Mouse (Mus musculus): ENCODE data around the gene Sema3a. TPM values are rescaled to one million over a fixed set of nuclear protein-coding genes. Genes with fewer than 3 reads are reported as not detected.

Gene Sema3a
- polyA plus RNA-seq, 1 experiment from 2014 or later: 23.1 TPM

GRCm38 (mm10) chr5:13413915-13414525 lies 288.8 kb downstream of the Sema3a start:
- Histone ChIP-seq H3K4me3 (ENCODE audit: low read depth, low read length) (no peak overlapping the region), H3K27me3 (ENCODE audit: control insufficient read depth, insufficient read depth, low read length) (no peaks in the 10 kb centered on the region), H3K36me3 (ENCODE audit: control insufficient read depth, insufficient read depth, low read length) (no peaks in the 10 kb centered on the region), H3K4me2 (no peak overlapping the region), H3K4me1 (ENCODE audit: control insufficient read depth, insufficient read depth, low read length) (no peaks in the 10 kb centered on the region), H3K9ac (ENCODE audit: low read depth, low read length) (no peak overlapping the region), H3K27ac (ENCODE audit: low read depth, low read length) (no peak overlapping the region), H3K9me3 (replicated peaks; ENCODE audit: control insufficient read depth, low read length) (no peaks in the 10 kb centered on the region)
- WGBS (ENCODE audit: insufficient replicate concordance): 81% methylated on average over 2 of the region's 2 CpGs
- no peak for ATAC-seq (replicated peaks; ENCODE audit: insufficient number of reproducible peaks, low FRiP score, low TSS enrichment)

GRCm38 (mm10) chr5:13416960-13417710 lies 291.9 kb downstream of the Sema3a start:
- no peaks in the 10 kb centered on the region for H3K9me3 ChIP-seq (replicated peaks; ENCODE audit: control insufficient read depth, low read length)
- no peaks in the 10 kb centered on the region for H3K27me3 ChIP-seq (ENCODE audit: control insufficient read depth, insufficient read depth, low read length)
- H3K27ac ChIP-seq (ENCODE audit: low read depth, low read length): no peak overlapping the region
- no peaks in the 10 kb centered on the region for H3K36me3 ChIP-seq (ENCODE audit: control insufficient read depth, insufficient read depth, low read length)
- H3K4me3 ChIP-seq (ENCODE audit: low read depth, low read length): no peak overlapping the region
- no peak for ATAC-seq (replicated peaks; ENCODE audit: insufficient number of reproducible peaks, low FRiP score, low TSS enrichment)
- H3K4me1 ChIP-seq (ENCODE audit: control insufficient read depth, insufficient read depth, low read length): no peaks in the 10 kb centered on the region
- H3K4me2 ChIP-seq: no peak overlapping the region
- no peak overlapping the region for H3K9ac ChIP-seq (ENCODE audit: low read depth, low read length)
- WGBS (ENCODE audit: insufficient replicate concordance): 70% methylated on average over 3 of the region's 3 CpGs

DNA sequence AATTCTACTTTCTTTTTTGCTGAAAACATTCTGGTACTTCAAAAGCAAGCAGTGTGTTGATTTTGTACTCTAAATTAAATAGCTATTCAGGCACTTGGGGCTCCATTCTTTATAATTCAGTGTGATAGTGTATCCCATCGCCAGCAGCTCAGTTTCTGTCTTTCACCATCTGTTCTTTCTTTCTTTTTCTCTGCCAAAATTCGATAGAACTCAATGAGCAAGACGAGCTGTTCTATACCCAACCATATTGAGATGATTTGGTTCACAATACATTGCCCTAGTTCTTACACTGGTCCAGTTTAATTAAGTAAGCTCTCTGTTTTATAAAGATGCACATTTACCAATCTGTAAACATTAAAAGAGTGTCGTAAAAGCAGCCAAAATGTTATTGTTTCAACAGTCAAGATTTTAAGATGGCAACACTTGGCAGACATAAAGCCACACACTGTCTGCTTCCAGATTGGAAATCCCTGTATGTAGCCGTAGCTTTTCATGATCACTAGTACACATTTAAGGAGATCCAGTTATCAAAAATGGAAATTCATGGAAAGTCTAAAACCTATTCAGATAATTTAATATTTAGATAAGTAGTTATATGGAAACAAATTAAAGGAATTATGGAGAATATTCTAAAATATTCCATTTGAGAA lies 296.2 kb downstream of the Sema3a start:
- H3K9me3 ChIP-seq (replicated peaks; ENCODE audit: control insufficient read depth, low read length): no peaks in the 10 kb centered on the region
- ATAC-seq (replicated peaks; ENCODE audit: insufficient number of reproducible peaks, low FRiP score, low TSS enrichment): no peak
- H3K4me2 ChIP-seq: no peak overlapping the region
- WGBS (ENCODE audit: insufficient replicate concordance): 75% methylated on average over 5 of the region's 5 CpGs
- no peak overlapping the region for H3K9ac ChIP-seq (ENCODE audit: low read depth, low read length)
- no peaks in the 10 kb centered on the region for H3K36me3 ChIP-seq (ENCODE audit: control insufficient read depth, insufficient read depth, low read length)
- no peaks in the 10 kb centered on the region for H3K27me3 ChIP-seq (ENCODE audit: control insufficient read depth, insufficient read depth, low read length)
- H3K27ac ChIP-seq (ENCODE audit: low read depth, low read length): no peak overlapping the region
- H3K4me3 ChIP-seq (ENCODE audit: low read depth, low read length): no peak overlapping the region
- H3K4me1 ChIP-seq (ENCODE audit: control insufficient read depth, insufficient read depth, low read length): no peaks in the 10 kb centered on the region

DNA sequence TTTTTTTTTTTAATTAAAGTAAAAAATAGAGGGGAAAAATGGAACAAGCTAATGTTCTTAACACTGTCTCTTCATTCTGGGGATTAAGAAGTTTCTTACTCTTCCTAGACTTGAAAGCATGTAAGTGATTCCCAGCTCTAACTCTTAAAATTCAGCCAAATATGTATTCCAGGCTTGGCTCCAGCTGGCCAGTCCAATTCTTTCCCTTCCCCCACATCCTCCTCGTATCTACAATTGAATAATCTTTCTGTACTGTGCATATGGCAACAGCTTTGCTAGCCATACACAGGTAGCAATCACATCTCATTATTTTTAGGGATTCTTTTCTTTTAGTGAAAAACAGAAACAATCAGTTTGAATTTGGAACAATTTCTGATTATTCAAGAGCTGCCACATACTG lies 303.5 kb downstream of the Sema3a start:
- Histone ChIP-seq H3K9me3 (replicated peaks; ENCODE audit: control insufficient read depth, low read length) (no peaks in the 10 kb centered on the region), H3K4me3 (ENCODE audit: low read depth, low read length) (no peak overlapping the region), H3K9ac (ENCODE audit: low read depth, low read length) (no peak overlapping the region), H3K27me3 (ENCODE audit: control insufficient read depth, insufficient read depth, low read length) (no peaks in the 10 kb centered on the region), H3K4me1 (ENCODE audit: control insufficient read depth, insufficient read depth, low read length) (no peaks in the 10 kb centered on the region), H3K4me2 (no peak overlapping the region), H3K27ac (ENCODE audit: low read depth, low read length) (no peak overlapping the region), H3K36me3 (ENCODE audit: control insufficient read depth, insufficient read depth, low read length) (no peaks in the 10 kb centered on the region)
- no peak for ATAC-seq (replicated peaks; ENCODE audit: insufficient number of reproducible peaks, low FRiP score, low TSS enrichment)
- WGBS (ENCODE audit: insufficient replicate concordance): 66% methylated on average over 1 of the region's 1 CpGs

GRCm38 (mm10) chr5:13431827-13432226 lies 306.6 kb downstream of the Sema3a start:
- Histone ChIP-seq H3K4me1 (ENCODE audit: control insufficient read depth, insufficient read depth, low read length) (no peaks in the 10 kb centered on the region), H3K4me3 (ENCODE audit: low read depth, low read length) (no peak overlapping the region), H3K27ac (ENCODE audit: low read depth, low read length) (no peak overlapping the region), H3K36me3 (ENCODE audit: control insufficient read depth, insufficient read depth, low read length) (no peaks in the 10 kb centered on the region), H3K27me3 (ENCODE audit: control insufficient read depth, insufficient read depth, low read length) (no peaks in the 10 kb centered on the region), H3K4me2 (no peak overlapping the region), H3K9me3 (replicated peaks; ENCODE audit: control insufficient read depth, low read length) (no peaks in the 10 kb centered on the region), H3K9ac (ENCODE audit: low read depth, low read length) (no peak overlapping the region)
- 76% methylated on average over 2 of the region's 2 CpGs for WGBS (ENCODE audit: insufficient replicate concordance)
- no peak for ATAC-seq (replicated peaks; ENCODE audit: insufficient number of reproducible peaks, low FRiP score, low TSS enrichment)

DNA sequence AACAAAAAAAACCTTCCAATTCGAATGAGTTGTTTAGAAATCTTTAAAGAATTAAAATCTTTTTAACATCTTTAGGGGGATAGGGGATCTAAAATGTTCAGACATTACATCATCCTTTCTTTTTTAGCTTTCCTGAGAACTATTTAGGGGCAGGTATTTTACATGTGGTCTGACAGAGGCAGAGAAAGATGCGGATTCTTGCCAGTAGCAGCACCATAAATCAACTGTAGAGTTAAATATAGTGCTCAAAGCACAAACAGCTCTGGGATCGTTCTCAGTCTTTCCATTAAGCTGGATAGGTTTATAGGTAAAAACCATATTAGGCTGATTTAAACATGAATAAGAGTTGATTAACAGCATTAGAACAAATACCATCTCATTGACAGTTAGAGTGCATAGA lies 307.4 kb downstream of the Sema3a start:
- H3K4me3 ChIP-seq (ENCODE audit: low read depth, low read length): no peak overlapping the region
- no peak overlapping the region for H3K27ac ChIP-seq (ENCODE audit: low read depth, low read length)
- no peak overlapping the region for H3K9ac ChIP-seq (ENCODE audit: low read depth, low read length)
- H3K9me3 ChIP-seq (replicated peaks; ENCODE audit: control insufficient read depth, low read length): no peaks in the 10 kb centered on the region
- no peak overlapping the region for H3K4me2 ChIP-seq
- WGBS (ENCODE audit: insufficient replicate concordance): 61% methylated on average over 3 of the region's 3 CpGs
- H3K4me1 ChIP-seq (ENCODE audit: control insufficient read depth, insufficient read depth, low read length): no peaks in the 10 kb centered on the region
- no peaks in the 10 kb centered on the region for H3K36me3 ChIP-seq (ENCODE audit: control insufficient read depth, insufficient read depth, low read length)
- no peak for ATAC-seq (replicated peaks; ENCODE audit: insufficient number of reproducible peaks, low FRiP score, low TSS enrichment)
- H3K27me3 ChIP-seq (ENCODE audit: control insufficient read depth, insufficient read depth, low read length): no peaks in the 10 kb centered on the region

GRCm38 (mm10) chr5:13433303-13433702 lies 308.1 kb downstream of the Sema3a start:
- no peak overlapping the region for H3K4me3 ChIP-seq (ENCODE audit: low read depth, low read length)
- 58% methylated on average over 2 of the region's 2 CpGs for WGBS (ENCODE audit: insufficient replicate concordance)
- no peak overlapping the region for H3K27ac ChIP-seq (ENCODE audit: low read depth, low read length)
- H3K4me2 ChIP-seq: no peak overlapping the region
- no peaks in the 10 kb centered on the region for H3K4me1 ChIP-seq (ENCODE audit: control insufficient read depth, insufficient read depth, low read length)
- H3K36me3 ChIP-seq (ENCODE audit: control insufficient read depth, insufficient read depth, low read length): no peaks in the 10 kb centered on the region
- H3K9me3 ChIP-seq (replicated peaks; ENCODE audit: control insufficient read depth, low read length): no peaks in the 10 kb centered on the region
- H3K27me3 ChIP-seq (ENCODE audit: control insufficient read depth, insufficient read depth, low read length): no peaks in the 10 kb centered on the region
- no peak overlapping the region for H3K9ac ChIP-seq (ENCODE audit: low read depth, low read length)
- no peak for ATAC-seq (replicated peaks; ENCODE audit: insufficient number of reproducible peaks, low FRiP score, low TSS enrichment)

GRCm38 (mm10) chr5:13441112-13441511 lies 315.9 kb downstream of the Sema3a start:
- Histone ChIP-seq H3K4me3 (ENCODE audit: low read depth, low read length) (no peak overlapping the region), H3K36me3 (ENCODE audit: control insufficient read depth, insufficient read depth, low read length) (no peaks in the 10 kb centered on the region), H3K4me1 (ENCODE audit: control insufficient read depth, insufficient read depth, low read length) (no peaks in the 10 kb centered on the region), H3K9me3 (replicated peaks; ENCODE audit: control insufficient read depth, low read length) (no peaks in the 10 kb centered on the region), H3K27ac (ENCODE audit: low read depth, low read length) (no peak overlapping the region), H3K4me2 (no peak overlapping the region), H3K9ac (ENCODE audit: low read depth, low read length) (no peak overlapping the region), H3K27me3 (ENCODE audit: control insufficient read depth, insufficient read depth, low read length) (no peaks in the 10 kb centered on the region)
- no peak for ATAC-seq (replicated peaks; ENCODE audit: insufficient number of reproducible peaks, low FRiP score, low TSS enrichment)
